Mouse (Mus musculus): ENCODE measurements around the gene Mfsd10. TPM values are rescaled to one million over a fixed set of nuclear protein-coding genes. Genes with fewer than 3 reads are reported as not detected.
A peak's percentile ranks its signal among the peaks of the same experiment; 100 is the strongest.
"Not testable (repeated sequence)": the region's sequence is repeated elsewhere in the genome, so short reads cannot be mapped to it uniquely, and the experiment has no call there.

The Mfsd10 gene
- polyA plus RNA-seq, 1 experiment: 103 TPM

GRCm38 (mm10) chr5:34608226-34608625 is 28.8 kb downstream of the Mfsd10 start:
- TF ChIP-seq POLR2A (IDR thresholded peaks at IDR 0.05; ENCODE audit: extremely low read depth, insufficient read depth, low read length): no peak
- TF ChIP-seq CTCF (IDR thresholded peaks at IDR 0.05; ENCODE audit: extremely low read depth, insufficient read depth, low read length): no peak
- Histone ChIP-seq H3K27ac (ENCODE audit: insufficient read depth, low read length) (no peak overlapping the region), H3K4me1 (ENCODE audit: control insufficient read depth, insufficient read depth, low read length) (peaks cover 4% of the 10 kb centered on the region), H3K4me3 (ENCODE audit: insufficient read depth, low read length) (no peak overlapping the region)

- peak overlapping the region; percentile 49; the same call in 1 of the 2 replicates for H3K27ac ChIP-seq (ENCODE audit: insufficient read depth, low read length)
- no peak for TF ChIP-seq POLR2A (IDR thresholded peaks at IDR 0.05; ENCODE audit: extremely low read depth, insufficient read depth, low read length)
- peak; percentile 22; the same call in 1 of the 2 replicates for TF ChIP-seq CTCF (IDR thresholded peaks at IDR 0.05; ENCODE audit: extremely low read depth, insufficient read depth, low read length)
- H3K4me1 ChIP-seq (ENCODE audit: control insufficient read depth, insufficient read depth, low read length): peaks cover 4% of the 10 kb centered on the region
- H3K4me3 ChIP-seq (ENCODE audit: insufficient read depth, low read length): no peak overlapping the region
Measured at GRCm38 (mm10) chr5:34607100-34607880, 29.7 kb downstream of the Mfsd10 start.

- H3K27ac ChIP-seq (ENCODE audit: insufficient read depth, low read length): no peak overlapping the region
- TF ChIP-seq POLR2A (IDR thresholded peaks at IDR 0.05; ENCODE audit: extremely low read depth, insufficient read depth, low read length) (no peak), CTCF (IDR thresholded peaks at IDR 0.05; ENCODE audit: extremely low read depth, insufficient read depth, low read length) (no peak)
- H3K4me3 ChIP-seq (ENCODE audit: insufficient read depth, low read length): no peak overlapping the region
- peaks cover 4% of the 10 kb centered on the region for H3K4me1 ChIP-seq (ENCODE audit: control insufficient read depth, insufficient read depth, low read length)
Measured at GRCm38 (mm10) chr5:34604576-34604975, 32.4 kb downstream of the Mfsd10 start.

GRCm38 (mm10) chr5:34593202-34593727 is 43.7 kb downstream of the Mfsd10 start:
- TF ChIP-seq CTCF (IDR thresholded peaks at IDR 0.05; ENCODE audit: extremely low read depth, insufficient read depth, low read length) (no peak), POLR2A (IDR thresholded peaks at IDR 0.05; ENCODE audit: extremely low read depth, insufficient read depth, low read length) (no peak)
- H3K4me3 ChIP-seq (ENCODE audit: insufficient read depth, low read length): no peak overlapping the region
- H3K27ac ChIP-seq (ENCODE audit: insufficient read depth, low read length): no peak overlapping the region
- no peaks in the 10 kb centered on the region; the same call in 1 of the 2 replicates for H3K4me1 ChIP-seq (ENCODE audit: control insufficient read depth, insufficient read depth, low read length)

- H3K27ac ChIP-seq (ENCODE audit: insufficient read depth, low read length): no peak overlapping the region
- no peak for TF ChIP-seq POLR2A (IDR thresholded peaks at IDR 0.05; ENCODE audit: extremely low read depth, insufficient read depth, low read length)
- no peak for TF ChIP-seq CTCF (IDR thresholded peaks at IDR 0.05; ENCODE audit: extremely low read depth, insufficient read depth, low read length)
- no peak overlapping the region for H3K4me3 ChIP-seq (ENCODE audit: insufficient read depth, low read length)
- no peaks in the 10 kb centered on the region; the same call in 1 of the 2 replicates for H3K4me1 ChIP-seq (ENCODE audit: control insufficient read depth, insufficient read depth, low read length)
Measured at GRCm38 (mm10) chr5:34592666-34593065, 44.3 kb downstream of the Mfsd10 start.

GRCm38 (mm10) chr5:34592224-34592623 is 44.8 kb downstream of the Mfsd10 start:
- not testable (repeated sequence) for H3K27ac ChIP-seq (ENCODE audit: insufficient read depth, low read length); H3K4me1 ChIP-seq (ENCODE audit: control insufficient read depth, insufficient read depth, low read length); H3K4me3 ChIP-seq (ENCODE audit: insufficient read depth, low read length)

- TF ChIP-seq POLR2A (IDR thresholded peaks at IDR 0.05; ENCODE audit: extremely low read depth, insufficient read depth, low read length) (no peak), CTCF (IDR thresholded peaks at IDR 0.05; ENCODE audit: extremely low read depth, insufficient read depth, low read length) (no peak)
- Histone ChIP-seq H3K27ac (ENCODE audit: insufficient read depth, low read length) (no peak overlapping the region), H3K4me1 (ENCODE audit: control insufficient read depth, insufficient read depth, low read length) (peaks cover 3% of the 10 kb centered on the region), H3K4me3 (ENCODE audit: insufficient read depth, low read length) (no peak overlapping the region)
Measured at GRCm38 (mm10) chr5:34591388-34592004, 45.5 kb downstream of the Mfsd10 start.

GRCm38 (mm10) chr5:34590702-34591101 is 46.3 kb downstream of the Mfsd10 start:
- TF ChIP-seq POLR2A (IDR thresholded peaks at IDR 0.05; ENCODE audit: extremely low read depth, insufficient read depth, low read length) (no peak), CTCF (IDR thresholded peaks at IDR 0.05; ENCODE audit: extremely low read depth, insufficient read depth, low read length) (no peak)

GRCm38 (mm10) chr5:34590059-34590458 is 47.0 kb downstream of the Mfsd10 start:
- TF ChIP-seq CTCF (IDR thresholded peaks at IDR 0.05; ENCODE audit: extremely low read depth, insufficient read depth, low read length) (no peak), POLR2A (IDR thresholded peaks at IDR 0.05; ENCODE audit: extremely low read depth, insufficient read depth, low read length) (no peak)
- H3K4me3 ChIP-seq (ENCODE audit: insufficient read depth, low read length): no peak overlapping the region
- no peak overlapping the region for H3K27ac ChIP-seq (ENCODE audit: insufficient read depth, low read length)
- H3K4me1 ChIP-seq (ENCODE audit: control insufficient read depth, insufficient read depth, low read length): peaks cover 6% of the 10 kb centered on the region

More at GRCm38 (mm10) chr5:34590702-34591101, 46.3 kb downstream of the Mfsd10 start:
- 0 out of 2 replicates have a peak overlapping the region, but pooled peaks have one; percentile 10 for H3K27ac ChIP-seq (ENCODE audit: insufficient read depth, low read length)
- H3K4me1 ChIP-seq (ENCODE audit: control insufficient read depth, insufficient read depth, low read length): peaks cover 6% of the 10 kb centered on the region
- H3K4me3 ChIP-seq (ENCODE audit: insufficient read depth, low read length): no peak overlapping the region
